Mouse (Mus musculus) heart, postnatal 0 days (tissue): ENCODE results near the gene 1110059E24Rik.

Source experiments
- CTCF ChIP-seq: IDR thresholded peaks from 2 replicates; pipeline ENCODE4 v1.5.1; 2016; ENCODE audit warnings: antibody characterized with exemption, control low read depth, low read depth
- EP300 ChIP-seq: IDR thresholded peaks from 2 replicates; pipeline ENCODE4 v1.6.1; 2016; ENCODE audit warnings: antibody characterized with exemption, low read depth

- TF ChIP-seq CTCF: no peak
- no peak for TF ChIP-seq EP300
Observed at GRCm38 (mm10) chr19:21680091-21680490, 27.3 kb upstream of the 1110059E24Rik start.
